Mouse (Mus musculus) heart, adult 2 months (tissue): Measurements from ENCODE around the gene Hmces. TPM values are rescaled to one million over a fixed set of nuclear protein-coding genes. Genes with fewer than 3 reads are reported as not detected.

Source experiments
- DNase-seq, 2 experiments: peaks; one replicate each; pipeline ENCODE4 v3.0.0; 2021
- H3K27ac ChIP-seq: fragments of 200-600 bp; 2 replicates; pipeline ENCODE4 v1.8.1; 2022
- H3K27me3 ChIP-seq: fragments of 200-500 bp; 2 replicates; pipeline ENCODE4 v1.6.1; 2012; ENCODE audit warnings: mild to moderate bottlenecking, low read length, inconsistent platforms, mixed read lengths; ENCODE audit not compliant: control insufficient read depth, insufficient read depth
- H3K36me3 ChIP-seq: fragments of 200-500 bp; 2 replicates; pipeline ENCODE4 v1.6.1; 2012; ENCODE audit warnings: low read length, inconsistent platforms; ENCODE audit not compliant: control insufficient read depth, insufficient read depth
- H3K4me1 ChIP-seq: fragments of 200-500 bp; 2 replicates; pipeline ENCODE4 v1.6.1; 2011; ENCODE audit warnings: low read length; ENCODE audit not compliant: control insufficient read depth, insufficient read depth
- H3K4me3 ChIP-seq: fragments of 200-600 bp; 2 replicates; pipeline ENCODE4 v1.8.1; 2022
- H3K79me2 ChIP-seq: fragments of 200-500 bp; replicated peaks from 2 replicates; pipeline ENCODE4 v1.6.1; 2012; ENCODE audit warnings: mild to moderate bottlenecking, inconsistent platforms, low read length, moderate library complexity, mixed read lengths; ENCODE audit not compliant: control insufficient read depth, insufficient read depth
- H3K9ac ChIP-seq: fragments of 200-500 bp; 2 replicates; pipeline ENCODE4 v1.6.1; 2012; ENCODE audit warnings: low read depth, mild to moderate bottlenecking, control low read depth, inconsistent platforms, low read length, mixed read lengths
- CTCF ChIP-seq: fragments of 200-600 bp; IDR thresholded peaks from 2 replicates; pipeline ENCODE4 v1.8.1; 2022; ENCODE audit warnings: antibody characterized with exemption, mild to moderate bottlenecking, moderate library complexity
- EP300 ChIP-seq: fragments of 200-500 bp; IDR thresholded peaks from 2 replicates; pipeline ENCODE4 v1.6.1; 2011; ENCODE audit warnings: low read depth, low read length, control low read depth; ENCODE audit not compliant: insufficient read depth
- POLR2A ChIP-seq: fragments of 200-500 bp; IDR thresholded peaks from 2 replicates; pipeline ENCODE4 v1.6.1; 2011; ENCODE audit warnings: mild to moderate bottlenecking, low read depth, low read length, control low read depth; ENCODE audit not compliant: insufficient read depth
- WGBS: fragments of 180-500 bp; shearing (Covaris S2); methylation state at CpG from one replicate; pipeline ENCODE4 v1.1.7; 2018; 5-methylcytosine and 5-hydroxymethylcytosine counted together
- intact Hi-C: fragments of 180-260 bp; cut with DNase I; formaldehyde crosslinking; loops from one replicate; pipeline ENCODE4 v1.15.1; 2025
- polyA plus RNA-seq: library from polyadenylated mRNA; depleted of rRNA; stranded (reverse); fragments of >200 nt; gene quantifications from 2 replicates; pipeline ENCODE4 v1.2.3, GENCODE M21; 2012
- total RNA-seq, 2 experiments: library from RNA; stranded (reverse); gene quantifications; 2 replicates each; pipeline ENCODE4 v1.2.3; 2021

The Hmces gene
- total and polyA plus RNA-seq, 3 experiments = 8.2 to 9.1 (median 8.3) TPM

GRCm38 (mm10) chr6:87871240-87871639 is 42.5 kb upstream of the Hmces start:
- no peak for DNase-seq
- no peaks in the 10 kb centered on the region for H3K36me3 ChIP-seq
- H3K4me3 ChIP-seq = no peak overlapping the region
- no peak overlapping the region for H3K9ac ChIP-seq
- 85% methylated on average over 7 of the region's 7 CpGs for WGBS
- no peaks in the 10 kb centered on the region for H3K79me2 ChIP-seq
- no peak overlapping the region for H3K27ac ChIP-seq
- peaks cover 8% of the 10 kb centered on the region for H3K4me1 ChIP-seq
- no peaks in the 10 kb centered on the region for H3K27me3 ChIP-seq
- TF ChIP-seq CTCF (no peak), EP300 (no peak), POLR2A (no peak)
- intact Hi-C loops = no loop called here

GRCm38 (mm10) chr6:87873104-87873503 is 40.6 kb upstream of the Hmces start:
- peak overlapping the region; percentile 67 for H3K27ac ChIP-seq
- no peak overlapping the region for H3K4me3 ChIP-seq
- TF ChIP-seq EP300 (peak; percentile 82; the same call in 1 of the 2 replicates), CTCF (peak; percentile 12; the same call in 1 of the 2 replicates), POLR2A (no peak)
- H3K36me3 ChIP-seq = no peaks in the 10 kb centered on the region
- DNase-seq = peak in 1 of 2 experiments; percentile 74
- peaks cover 8% of the 10 kb centered on the region for H3K4me1 ChIP-seq
- intact Hi-C loops = no loop called here
- H3K9ac ChIP-seq = no peak overlapping the region
- H3K79me2 ChIP-seq = no peaks in the 10 kb centered on the region
- no peaks in the 10 kb centered on the region for H3K27me3 ChIP-seq
- WGBS = 21% methylated on average over 1 of the region's 1 CpGs

GRCm38 (mm10) chr6:87873963-87874362 is 39.8 kb upstream of the Hmces start:
- intact Hi-C loops = no loop called here
- no peak for TF ChIP-seq POLR2A
- 0 out of 2 replicates have a peak, but pooled peaks have one; percentile 19 for TF ChIP-seq CTCF
- no peaks in the 10 kb centered on the region for H3K36me3 ChIP-seq
- DNase-seq = no peak
- H3K79me2 ChIP-seq = no peaks in the 10 kb centered on the region
- no peaks in the 10 kb centered on the region for H3K27me3 ChIP-seq
- H3K9ac ChIP-seq = no peak overlapping the region
- no peak overlapping the region for H3K4me3 ChIP-seq
- peaks cover 7% of the 10 kb centered on the region for H3K4me1 ChIP-seq
- H3K27ac ChIP-seq = no peak overlapping the region; the same call in 1 of the 2 replicates
- WGBS = 84% methylated on average over 2 of the region's 2 CpGs

- Histone ChIP-seq H3K36me3 (no peaks in the 10 kb centered on the region), H3K79me2 (no peaks in the 10 kb centered on the region), H3K27me3 (no peaks in the 10 kb centered on the region), H3K9ac (no peak overlapping the region), H3K27ac (peak overlapping the region; percentile 74), H3K4me3 (no peak overlapping the region), H3K4me1 (peaks cover 7% of the 10 kb centered on the region)
- TF ChIP-seq POLR2A (no peak), CTCF (no peak), EP300 (no peak)
- WGBS = 41% methylated on average over 1 of the region's 1 CpGs
- intact Hi-C loops = no loop called here
- peak; percentile 78 to 81 for DNase-seq
Measured at GRCm38 (mm10) chr6:87875083-87875482, 38.7 kb upstream of the Hmces start.

GRCm38 (mm10) chr6:87875562-87875961 is 38.2 kb upstream of the Hmces start:
- Histone ChIP-seq H3K4me1 (peaks cover 7% of the 10 kb centered on the region), H3K27me3 (no peaks in the 10 kb centered on the region), H3K4me3 (no peak overlapping the region), H3K9ac (no peak overlapping the region), H3K79me2 (no peaks in the 10 kb centered on the region), H3K36me3 (no peaks in the 10 kb centered on the region), H3K27ac (peak overlapping the region; percentile 74)
- intact Hi-C loops = no loop called here
- no peak for TF ChIP-seq CTCF
- no peak for TF ChIP-seq EP300
- no peak for TF ChIP-seq POLR2A
- WGBS = 69% methylated on average over 7 of the region's 7 CpGs
- DNase-seq = no peak

GRCm38 (mm10) chr6:87876068-87876643 is 37.6 kb upstream of the Hmces start:
- no peaks in the 10 kb centered on the region for H3K79me2 ChIP-seq
- no peak for TF ChIP-seq CTCF
- no peak for TF ChIP-seq EP300
- peak; percentile 17; the same call in 1 of the 2 replicates for TF ChIP-seq POLR2A
- intact Hi-C loops = no loop called here
- H3K27ac ChIP-seq = peak overlapping the region; percentile 74
- H3K4me1 ChIP-seq = peaks cover 7% of the 10 kb centered on the region
- no peak overlapping the region for H3K4me3 ChIP-seq
- 55% methylated on average over 13 of the region's 13 CpGs for WGBS
- DNase-seq = peak; percentile 63 to 68
- H3K36me3 ChIP-seq = no peaks in the 10 kb centered on the region
- no peak overlapping the region for H3K9ac ChIP-seq
- H3K27me3 ChIP-seq = no peaks in the 10 kb centered on the region
